Mouse (Mus musculus) liver, embryonic 13.5 days (tissue): ENCODE results near the gene Hes2. TPM values are rescaled to one million over a fixed set of nuclear protein-coding genes. Genes with fewer than 3 reads are reported as not detected.

Experiments used
- ATAC-seq: fragments of 200-750 bp; cut with Nextera tagmentation; 2 replicates; pipeline ENCODE4 v1.8.0; 2017; ENCODE audit warnings: low read depth, mild to moderate bottlenecking, moderate number of reproducible peaks, moderate library complexity
- DNase-seq: peaks from one replicate; pipeline ENCODE4 v3.0.0; 2022
- H3K27ac ChIP-seq: fragments of 300-500 bp; sonication (generic); 2 replicates; pipeline ENCODE4 v1.5.1; 2015; ENCODE audit warnings: moderate library complexity, mild to moderate bottlenecking, inconsistent platforms
- H3K27me3 ChIP-seq: fragments of 300-500 bp; sonication (generic); 2 replicates; pipeline ENCODE4 v1.6.1; 2015; ENCODE audit warnings: mild to moderate bottlenecking, inconsistent platforms
- H3K36me3 ChIP-seq: fragments of 300-500 bp; sonication (generic); 2 replicates; pipeline ENCODE4 v1.6.1; 2015; ENCODE audit warnings: mild to moderate bottlenecking, inconsistent platforms
- H3K4me1 ChIP-seq: fragments of 300-500 bp; sonication (generic); replicated peaks from 2 replicates; pipeline ENCODE4 v1.6.1; 2015; ENCODE audit warnings: inconsistent platforms
- H3K4me2 ChIP-seq: fragments of 300-500 bp; sonication (generic); 2 replicates; pipeline ENCODE4 v1.6.1; 2015; ENCODE audit warnings: inconsistent platforms, mild to moderate bottlenecking, moderate library complexity
- H3K4me3 ChIP-seq: fragments of 300-500 bp; sonication (generic); replicated peaks from 2 replicates; pipeline ENCODE4 v1.5.1; 2015; ENCODE audit warnings: mild to moderate bottlenecking, inconsistent platforms
- H3K9ac ChIP-seq: fragments of 300-500 bp; sonication (generic); 2 replicates; pipeline ENCODE4 v1.6.1; 2015; ENCODE audit warnings: mild to moderate bottlenecking, inconsistent platforms
- H3K9me3 ChIP-seq: fragments of 300-500 bp; sonication (generic); replicated peaks from 2 replicates; pipeline ENCODE4 v1.6.1; 2016; ENCODE audit warnings: inconsistent platforms
- WGBS: fragments of 180-500 bp; shearing (Covaris S2); methylation state at CpG from one replicate; pipeline ENCODE4 v1.1.7; 2015; ENCODE audit not compliant: insufficient replicate concordance; 5-methylcytosine and 5-hydroxymethylcytosine counted together
- polyA plus RNA-seq: library from polyadenylated mRNA; unstranded; fragments of >200 nt; fragmentation: Nextera tagmentation; extraction: Ambion mirVana; gene quantifications from 2 replicates; pipeline ENCODE4 v1.2.1, GENCODE M21; 2015

Gene Hes2
- polyA plus RNA-seq, 1 experiment from 2014 or later: not detected

GRCm38 (mm10) chr4:152124361-152124961, 34.2 kb upstream of the Hes2 start:
- no peak for DNase-seq
- Histone ChIP-seq H3K27ac (no peak overlapping the region), H3K27me3 (peaks cover 100% of the 10 kb centered on the region), H3K4me3 (no peak overlapping the region), H3K36me3 (no peaks in the 10 kb centered on the region), H3K9ac (no peak overlapping the region), H3K4me1 (peaks cover 34% of the 10 kb centered on the region), H3K4me2 (no peak overlapping the region), H3K9me3 (no peaks in the 10 kb centered on the region)
- 9% methylated on average over 13 of the region's 13 CpGs for WGBS
- ATAC-seq: no peak

- ATAC-seq: no peak
These were observed 33.3 kb upstream of the Hes2 start for GRCm38 (mm10) chr4:152125161-152126025.

GRCm38 (mm10) chr4:152126026-152126920, 32.4 kb upstream of the Hes2 start:
- ATAC-seq (no peak), DNase-seq (no peak)
- 10% methylated on average over 65 of the region's 65 CpGs for WGBS
- Histone ChIP-seq H3K27me3 (peaks cover 100% of the 10 kb centered on the region), H3K4me3 (peak overlapping the region; percentile 19), H3K4me2 (peak overlapping the region; percentile 30), H3K4me1 (peaks cover 30% of the 10 kb centered on the region), H3K9me3 (no peaks in the 10 kb centered on the region), H3K27ac (no peak overlapping the region), H3K9ac (no peak overlapping the region), H3K36me3 (no peaks in the 10 kb centered on the region)

More at GRCm38 (mm10) chr4:152125161-152126025, 33.3 kb upstream of the Hes2 start:
- H3K9ac ChIP-seq: no peak overlapping the region
- no peaks in the 10 kb centered on the region for H3K36me3 ChIP-seq
- no peak for DNase-seq
- H3K4me1 ChIP-seq: peaks cover 30% of the 10 kb centered on the region
- peak overlapping the region; percentile 19 for H3K4me3 ChIP-seq
- H3K9me3 ChIP-seq: no peaks in the 10 kb centered on the region
- WGBS: 8% methylated on average over 56 of the region's 56 CpGs
- H3K27ac ChIP-seq: no peak overlapping the region
- peaks cover 100% of the 10 kb centered on the region for H3K27me3 ChIP-seq
- H3K4me2 ChIP-seq: peak overlapping the region; percentile 30

GRCm38 (mm10) chr4:152127884-152128283, 30.8 kb upstream of the Hes2 start:
- ATAC-seq (no peak), DNase-seq (no peak)
- H3K4me2 ChIP-seq: no peak overlapping the region
- WGBS: 78% methylated on average over 11 of the region's 11 CpGs
- H3K36me3 ChIP-seq: no peaks in the 10 kb centered on the region
- peaks cover 42% of the 10 kb centered on the region for H3K4me1 ChIP-seq
- H3K9ac ChIP-seq: no peak overlapping the region
- peaks cover 100% of the 10 kb centered on the region for H3K27me3 ChIP-seq
- no peaks in the 10 kb centered on the region for H3K9me3 ChIP-seq
- H3K27ac ChIP-seq: no peak overlapping the region
- no peak overlapping the region for H3K4me3 ChIP-seq

GRCm38 (mm10) chr4:152128784-152129183, 29.9 kb upstream of the Hes2 start:
- Histone ChIP-seq H3K36me3 (no peaks in the 10 kb centered on the region), H3K4me2 (peak overlapping the region; percentile 34), H3K27me3 (peaks cover 100% of the 10 kb centered on the region), H3K4me1 (peaks cover 42% of the 10 kb centered on the region), H3K9me3 (no peaks in the 10 kb centered on the region), H3K27ac (no peak overlapping the region), H3K9ac (no peak overlapping the region), H3K4me3 (peak overlapping the region; percentile 18; the same call in 1 of the 2 replicates)
- no peak for DNase-seq
- WGBS: 56% methylated on average over 5 of the region's 5 CpGs
- 0 out of 2 replicates have a peak, but pooled peaks have one; percentile 6 for ATAC-seq

- WGBS: 33% methylated on average over 13 of the region's 13 CpGs
- no peaks in the 10 kb centered on the region for H3K36me3 ChIP-seq
- peaks cover 100% of the 10 kb centered on the region for H3K27me3 ChIP-seq
- no peaks in the 10 kb centered on the region for H3K9me3 ChIP-seq
- no peak for ATAC-seq
- no peak overlapping the region for H3K27ac ChIP-seq
- no peak for DNase-seq
- H3K4me2 ChIP-seq: peak overlapping the region; percentile 34
- peaks cover 42% of the 10 kb centered on the region for H3K4me1 ChIP-seq
- H3K4me3 ChIP-seq: peak overlapping the region; percentile 18
- no peak overlapping the region for H3K9ac ChIP-seq
These were observed 29.2 kb upstream of the Hes2 start for GRCm38 (mm10) chr4:152129395-152129930.

GRCm38 (mm10) chr4:152130771-152131653, 27.7 kb upstream of the Hes2 start:
- Histone ChIP-seq H3K4me2 (peak overlapping the region; percentile 65), H3K4me3 (peak overlapping the region; percentile 51), H3K36me3 (no peaks in the 10 kb centered on the region), H3K9me3 (no peaks in the 10 kb centered on the region), H3K27me3 (peaks cover 92% of the 10 kb centered on the region), H3K4me1 (peaks cover 36% of the 10 kb centered on the region), H3K27ac (no peak overlapping the region; the same call in 1 of the 2 replicates), H3K9ac (peak overlapping the region; percentile 49)
- peak; percentile 55 for ATAC-seq
- DNase-seq: no peak
- 1% methylated on average over 85 of the region's 85 CpGs for WGBS

GRCm38 (mm10) chr4:152131809-152132771, 26.6 kb upstream of the Hes2 start:
- Histone ChIP-seq H3K4me2 (peak overlapping the region; percentile 65), H3K36me3 (no peaks in the 10 kb centered on the region), H3K9me3 (no peaks in the 10 kb centered on the region), H3K4me1 (peaks cover 36% of the 10 kb centered on the region), H3K27me3 (peaks cover 89% of the 10 kb centered on the region), H3K27ac (no peak overlapping the region), H3K9ac (no peak overlapping the region), H3K4me3 (peak overlapping the region; percentile 51)
- WGBS: 9% methylated on average over 50 of the region's 50 CpGs
- DNase-seq (no peak), ATAC-seq (no peak)

GRCm38 (mm10) chr4:152132772-152133169, 25.9 kb upstream of the Hes2 start:
- Histone ChIP-seq H3K9ac (no peak overlapping the region), H3K4me1 (peaks cover 36% of the 10 kb centered on the region), H3K4me3 (no peak overlapping the region), H3K4me2 (no peak overlapping the region), H3K9me3 (no peaks in the 10 kb centered on the region), H3K27ac (no peak overlapping the region), H3K36me3 (no peaks in the 10 kb centered on the region), H3K27me3 (peaks cover 85% of the 10 kb centered on the region)
- WGBS: 31% methylated on average over 10 of the region's 10 CpGs
- DNase-seq: no peak
- no peak for ATAC-seq
